Mouse (Mus musculus) urinary bladder, adult 2 months (tissue): ENCODE measurements around the gene Clcn3. TPM values are rescaled to one million over a fixed set of nuclear protein-coding genes. Genes with fewer than 3 reads are reported as not detected.
"Not testable (repeated sequence)": the region's sequence is repeated elsewhere in the genome, so short reads cannot be mapped to it uniquely, and the experiment has no call there.

ENCODE experiments used
- DNase-seq: peaks from one replicate; pipeline ENCODE4 v3.0.0; 2022; ENCODE audit warnings: low spot score
- polyA plus RNA-seq: library from polyadenylated mRNA; depleted of rRNA; stranded (reverse); fragments of >200 nt; gene quantifications from 2 replicates; pipeline ENCODE4 v1.2.3, GENCODE M21; 2012; rRNA removed

The Clcn3 gene
- 21.5 and 22.7 TPM in 2 replicates for polyA plus RNA-seq

DNA sequence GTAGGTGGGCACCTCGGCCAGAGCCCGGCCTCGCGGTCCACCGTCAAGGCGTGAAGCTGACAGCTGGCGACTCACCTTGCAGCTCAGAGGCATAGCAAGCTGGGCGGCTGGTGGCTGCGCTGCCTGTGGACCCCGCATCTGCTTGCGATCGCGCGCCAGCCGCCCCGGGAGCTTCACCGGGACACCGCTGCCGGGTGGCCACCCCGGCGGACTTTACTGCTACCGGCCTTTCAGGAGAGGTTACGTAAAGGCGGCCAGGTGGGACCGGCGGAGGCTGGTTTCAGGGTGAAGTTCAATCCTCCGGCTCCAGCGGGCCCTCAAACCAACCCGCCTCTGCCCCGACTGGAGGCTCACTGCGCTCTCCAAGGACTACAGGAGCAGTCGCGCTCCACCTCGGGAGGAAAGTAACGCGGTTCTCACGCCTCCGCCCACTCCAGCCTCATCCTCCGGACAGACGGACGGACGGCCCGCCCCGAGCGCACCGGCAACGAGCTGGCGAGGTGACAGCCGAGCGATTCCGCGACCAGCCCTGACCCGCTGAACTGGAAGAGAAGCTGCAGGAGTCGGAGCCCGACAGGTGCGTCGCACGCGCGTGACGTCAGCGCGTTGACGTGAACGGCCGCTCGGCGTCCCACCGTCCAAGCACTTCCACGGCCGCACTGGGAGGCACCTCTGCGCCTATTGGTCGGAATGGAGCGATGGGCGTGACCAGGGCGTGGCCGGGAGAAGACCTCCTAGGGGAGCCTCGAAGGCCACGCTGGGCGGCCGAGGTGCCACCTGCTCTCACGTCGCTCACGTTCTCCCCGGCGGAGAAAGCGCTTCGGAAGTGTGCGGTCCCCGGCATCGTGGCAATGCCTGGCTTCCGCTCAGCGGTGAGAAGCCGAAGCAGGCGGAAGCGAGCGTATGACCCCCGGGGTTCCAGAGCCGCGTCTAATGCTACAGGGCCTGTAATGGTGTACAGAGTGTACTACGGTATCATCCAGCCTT is at the start of gene Clcn3:
Gene Clcn3, minus strand, starts transcription at position 600 of the 987 bp plus-strand sequence.
- peak; percentile 93 for DNase-seq

- DNase-seq = no peak
Observed at GRCm38 (mm10) chr8:60996468-60996867, 13.4 kb upstream of the Clcn3 start.

DNA sequence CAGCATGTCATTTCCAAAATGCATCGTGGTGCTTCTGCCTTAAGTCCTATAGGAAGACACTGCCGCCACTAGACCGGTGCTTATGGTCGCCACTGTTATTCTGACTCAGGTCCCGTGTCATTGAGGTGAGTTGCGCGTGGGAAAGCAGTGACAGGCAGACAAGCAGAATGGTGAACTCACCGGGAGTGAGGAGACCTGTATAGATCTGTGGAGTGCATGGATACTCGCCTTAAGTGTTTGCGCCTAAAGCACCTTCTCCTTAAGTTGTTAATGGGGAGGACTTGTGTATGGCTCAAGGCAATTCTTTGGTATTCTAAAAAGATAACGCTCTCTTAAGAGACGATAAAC is 10.5 kb upstream of the Clcn3 start:
- DNase-seq = no peak

DNA sequence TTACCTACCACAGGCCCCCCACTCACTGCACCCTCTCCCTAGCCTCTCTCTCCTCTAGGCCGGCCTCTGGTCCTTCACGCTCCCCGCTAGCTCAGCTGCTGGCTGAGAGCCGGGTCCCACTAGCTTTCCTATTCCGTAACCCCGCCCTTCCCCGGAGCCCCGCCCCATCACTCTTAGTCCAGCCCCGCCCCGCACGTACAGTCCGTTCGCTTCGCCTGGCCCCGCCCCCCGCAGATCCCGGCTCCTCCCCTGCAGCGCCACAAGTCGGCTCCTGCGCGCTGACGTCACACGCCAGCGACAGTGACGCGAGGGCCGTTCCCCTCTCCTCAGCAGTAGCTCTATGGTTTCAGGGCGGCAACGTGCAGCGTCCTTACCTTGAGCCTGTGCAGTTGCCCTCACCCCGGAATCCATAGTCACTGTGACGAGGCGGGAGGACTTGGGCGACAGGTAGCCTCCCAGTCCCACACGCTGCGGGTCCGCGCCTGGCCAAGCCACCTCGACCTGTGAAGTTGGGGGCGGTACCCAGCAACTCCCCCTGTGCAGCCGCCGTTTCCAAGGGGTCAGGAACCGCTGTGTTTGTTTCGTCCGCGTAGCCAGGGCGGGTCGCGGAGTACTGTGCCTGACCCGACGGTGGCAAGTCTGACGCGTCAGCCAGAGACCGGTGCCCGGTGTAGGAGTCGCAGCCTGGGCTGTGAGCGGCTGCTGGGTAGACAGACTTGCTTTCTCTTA is 10.0 kb upstream of the Clcn3 start, which contains the start of gene Nek1:
Gene Nek1, plus strand, starts transcription at position 286 of the 729 bp plus-strand sequence.
- DNase-seq = peak; percentile 88

DNA sequence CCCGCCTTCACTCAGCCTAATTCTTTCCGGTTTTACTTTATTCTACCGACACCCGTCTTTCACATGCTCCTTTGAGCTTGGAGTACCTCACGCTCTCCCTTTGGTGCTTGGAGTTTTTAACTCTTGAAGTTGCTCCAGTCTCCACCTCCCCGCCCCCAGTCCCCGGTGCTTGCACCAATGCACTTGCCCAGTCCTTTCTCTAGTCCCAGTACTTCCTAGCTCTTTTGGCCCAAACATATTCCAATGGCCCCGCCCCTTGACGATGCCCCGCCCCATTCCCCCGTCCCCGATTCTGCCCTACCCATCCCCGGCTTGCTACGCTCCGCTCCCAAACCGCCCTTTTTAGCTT is 9.4 kb upstream of the Clcn3 start:
- no peak for DNase-seq

DNA sequence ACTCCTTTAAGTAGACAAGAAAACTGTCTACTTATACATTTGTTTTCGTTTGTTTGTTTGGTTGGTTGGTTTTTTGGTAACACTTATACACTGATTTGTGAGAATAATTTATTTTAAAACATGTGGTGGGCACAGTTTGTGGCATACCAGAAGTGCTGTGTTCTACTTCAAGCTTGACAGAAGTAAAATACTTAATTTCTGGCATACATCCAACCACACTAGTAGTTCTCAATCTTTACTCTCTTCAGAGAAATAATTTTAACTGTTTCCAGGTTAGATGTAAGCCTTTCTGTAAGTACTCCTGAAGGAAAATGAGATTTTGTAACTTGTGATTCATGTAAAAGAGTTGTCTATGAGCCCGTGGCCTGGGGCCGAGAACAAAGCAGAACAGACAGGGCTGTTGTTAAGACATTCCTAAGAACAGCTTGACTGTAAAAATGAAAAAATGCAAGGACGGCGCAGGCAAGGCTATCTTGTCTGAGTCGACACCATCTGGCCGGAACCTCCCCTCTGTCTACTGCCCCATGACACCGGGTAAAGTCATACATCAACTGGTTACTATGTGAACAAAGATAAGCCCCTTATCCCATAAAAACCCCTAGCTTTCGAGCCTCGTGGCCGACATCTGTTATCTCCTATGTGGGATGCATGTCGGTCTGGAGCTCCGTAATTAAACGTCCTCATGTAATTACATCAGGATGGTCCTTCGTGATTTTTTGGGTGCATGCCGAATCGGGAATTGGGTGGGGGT is 1.3 kb upstream of the Clcn3 start:
- DNase-seq = not testable (repeated sequence)

DNA sequence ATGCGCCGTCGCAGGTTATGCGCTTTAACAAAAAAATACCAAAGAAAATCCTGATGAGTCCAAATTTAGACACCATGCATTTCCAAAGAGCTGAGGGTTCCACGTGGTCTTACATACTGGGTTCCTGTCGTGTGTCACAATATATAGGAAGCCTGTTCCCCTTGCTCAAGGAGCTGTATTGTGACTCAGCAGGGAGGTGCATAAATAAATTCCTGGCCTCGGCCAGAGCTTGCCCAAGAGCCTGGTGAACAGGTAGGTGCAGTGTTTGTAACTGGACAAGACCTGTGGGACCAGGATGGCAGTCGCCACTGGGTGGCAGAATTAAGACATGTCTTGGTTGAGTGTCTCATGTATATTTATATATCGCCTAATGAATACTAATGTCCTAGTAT is 584 bp upstream of the Clcn3 start:
- peak; percentile 38 for DNase-seq

GRCm38 (mm10) chr8:60981388-60981787 is 1.7 kb downstream of the Clcn3 start:
- no peak for DNase-seq

- DNase-seq = no peak
Observed at GRCm38 (mm10) chr8:60978496-60978895, 4.6 kb downstream of the Clcn3 start.

DNA sequence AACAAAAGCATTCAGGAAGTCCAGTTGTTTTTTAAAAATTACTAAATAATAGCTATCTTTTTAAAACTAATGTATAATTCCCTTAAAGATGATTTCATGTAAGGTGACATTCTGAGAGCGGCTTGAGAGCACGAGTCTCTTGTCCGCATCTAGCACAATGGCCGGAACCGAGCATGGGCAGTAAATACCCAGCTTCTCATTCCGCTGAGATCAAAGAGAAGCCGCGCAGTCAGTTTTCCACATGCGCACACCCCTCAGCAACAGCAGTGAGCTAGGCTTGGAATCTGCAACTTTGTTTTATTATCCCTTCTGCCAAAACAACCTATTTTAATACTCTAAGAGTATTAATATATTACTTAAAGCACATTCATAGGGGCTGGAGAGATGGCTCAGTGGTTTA is 6.3 kb downstream of the Clcn3 start:
- no peak for DNase-seq

DNA sequence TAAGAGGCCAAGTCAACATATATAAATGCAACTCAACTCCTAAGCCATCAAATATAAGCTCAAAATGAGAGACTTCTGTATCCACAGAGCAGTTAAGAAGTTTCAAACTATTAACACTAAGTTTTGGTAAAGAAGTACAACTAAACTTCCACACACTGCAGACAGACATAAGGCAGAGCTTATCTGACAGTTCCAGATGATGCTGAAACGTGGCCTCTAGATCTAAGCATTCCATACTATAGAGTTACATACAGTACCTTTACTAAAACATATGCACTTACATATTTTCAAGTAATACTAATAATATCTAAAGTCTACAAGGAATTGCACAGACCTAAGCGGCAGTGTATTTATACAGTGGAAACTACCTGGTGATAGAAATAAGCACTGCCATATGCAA is 8.3 kb downstream of the Clcn3 start:
- no peak for DNase-seq

DNA sequence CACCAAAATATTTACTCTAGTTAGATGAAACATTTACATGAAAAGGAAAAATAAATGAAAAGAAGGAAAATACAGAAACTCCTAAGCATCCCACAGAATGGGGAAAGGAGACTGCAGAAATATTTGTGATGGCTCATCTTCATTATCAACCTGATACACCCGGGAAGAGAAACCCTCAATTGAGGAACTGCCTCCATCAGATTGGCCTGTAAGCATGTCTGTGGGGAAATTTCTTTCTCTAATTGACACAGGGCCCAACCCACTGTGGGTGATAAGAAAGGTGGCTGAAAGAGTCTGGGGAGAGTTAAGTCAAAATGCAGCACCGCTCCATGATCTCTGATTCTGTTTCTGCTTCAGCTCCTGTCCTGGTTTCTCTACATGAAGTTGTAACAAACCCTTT is 9.7 kb downstream of the Clcn3 start:
- no peak for DNase-seq

- DNase-seq = no peak
Observed at GRCm38 (mm10) chr8:60971808-60972207, 11.3 kb downstream of the Clcn3 start.

DNA sequence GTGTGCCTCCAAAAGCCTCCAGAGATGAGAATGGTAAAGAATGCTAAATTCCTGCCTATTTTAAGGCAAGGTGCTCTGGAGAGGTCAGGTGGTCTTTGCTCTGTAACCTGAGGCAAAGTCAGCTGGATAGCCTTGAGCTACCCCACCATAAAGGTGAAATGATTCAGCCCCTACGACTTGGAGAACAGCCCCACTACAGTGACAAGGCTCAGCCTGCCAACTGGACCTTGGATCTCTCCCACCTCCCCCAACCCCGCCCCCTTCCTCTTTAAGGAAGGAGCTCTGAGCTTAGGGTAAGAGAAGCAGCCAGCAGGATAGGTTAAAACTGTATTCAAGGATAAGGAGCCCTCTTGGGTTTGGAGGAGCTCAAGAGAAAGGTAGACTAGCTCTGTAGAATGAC is 14.0 kb downstream of the Clcn3 start:
- no peak for DNase-seq

DNA sequence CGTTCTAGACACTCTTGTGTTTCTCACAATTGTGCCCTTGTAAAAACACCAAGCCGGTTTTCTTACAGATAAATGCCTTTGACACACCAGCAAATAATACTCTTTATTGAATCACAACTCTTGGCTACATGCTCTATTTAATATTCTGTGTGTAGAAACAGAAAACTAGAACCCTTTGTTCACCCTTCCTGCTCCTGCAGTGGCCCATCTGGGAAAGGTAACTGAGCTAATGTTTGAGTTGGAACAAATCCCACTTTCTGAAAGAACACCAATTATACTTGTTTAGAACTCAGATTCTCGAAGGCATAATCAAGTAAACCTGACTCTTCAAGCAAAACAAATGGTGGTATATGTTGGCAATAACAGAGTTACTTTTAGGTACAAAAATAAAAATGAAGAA is 17.4 kb downstream of the Clcn3 start:
- DNase-seq = no peak

- no peak for DNase-seq
Observed at GRCm38 (mm10) chr8:60965306-60965705, 17.8 kb downstream of the Clcn3 start.

- no peak for DNase-seq
Observed at GRCm38 (mm10) chr8:60964518-60964917, 18.6 kb downstream of the Clcn3 start.

- DNase-seq = no peak
Observed at GRCm38 (mm10) chr8:60963931-60964330, 19.2 kb downstream of the Clcn3 start.

DNA sequence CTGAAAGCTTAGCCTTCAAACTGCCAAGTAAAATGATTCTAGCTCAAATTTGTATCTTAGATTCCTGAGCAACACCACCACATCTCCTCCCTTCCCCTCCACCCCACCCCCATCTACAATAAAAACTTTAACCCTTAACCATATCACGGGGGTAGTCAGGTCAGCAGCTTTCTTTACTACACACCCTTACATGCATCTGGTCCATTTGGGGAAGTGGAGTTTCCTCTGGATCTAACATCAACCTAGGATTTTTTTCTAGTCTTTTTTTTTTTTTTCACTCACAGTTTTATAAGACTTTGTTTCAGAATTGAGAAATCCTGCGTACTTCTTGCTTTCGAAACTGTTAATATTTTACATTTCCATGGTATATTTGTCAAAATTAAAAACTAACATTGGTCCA is 20.3 kb downstream of the Clcn3 start:
- no peak for DNase-seq

GRCm38 (mm10) chr8:60956847-60957246 is 26.3 kb downstream of the Clcn3 start:
- DNase-seq = no peak

DNA sequence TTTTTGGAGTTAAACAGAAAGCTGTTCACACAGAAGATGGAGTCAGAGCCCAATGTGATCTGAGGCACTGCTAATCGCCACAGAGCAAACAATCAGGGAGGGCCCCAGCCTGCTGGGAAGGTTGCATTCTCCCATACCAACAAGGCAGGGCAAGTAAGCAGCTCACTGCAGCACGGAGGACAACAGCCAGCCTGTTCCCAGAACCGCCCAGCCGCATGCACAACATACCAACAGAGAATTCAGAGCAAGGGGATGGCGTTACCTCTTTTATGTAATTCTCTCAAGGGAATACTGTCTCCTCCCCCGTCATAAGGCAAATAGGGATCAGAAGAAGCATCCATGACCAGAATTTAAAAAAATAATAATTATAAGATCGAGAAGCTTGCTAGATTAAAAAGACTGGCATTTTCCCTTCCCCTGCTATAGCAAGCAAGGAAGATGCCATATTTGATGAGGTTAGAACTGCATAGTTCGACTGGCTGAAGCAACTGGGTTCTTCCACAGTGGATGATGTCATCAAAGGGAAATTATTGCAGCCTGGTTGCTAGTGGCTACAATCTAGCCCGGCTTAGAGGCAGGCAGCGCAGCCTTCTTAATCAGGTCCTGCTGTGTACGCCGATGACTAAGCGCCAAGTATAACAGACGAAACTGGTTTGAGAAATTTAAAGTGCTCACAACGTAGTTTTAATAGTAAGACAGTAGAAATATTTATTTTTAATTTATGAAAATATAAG is 28.7 kb downstream of the Clcn3 start:
- DNase-seq = peak; percentile 38

DNA sequence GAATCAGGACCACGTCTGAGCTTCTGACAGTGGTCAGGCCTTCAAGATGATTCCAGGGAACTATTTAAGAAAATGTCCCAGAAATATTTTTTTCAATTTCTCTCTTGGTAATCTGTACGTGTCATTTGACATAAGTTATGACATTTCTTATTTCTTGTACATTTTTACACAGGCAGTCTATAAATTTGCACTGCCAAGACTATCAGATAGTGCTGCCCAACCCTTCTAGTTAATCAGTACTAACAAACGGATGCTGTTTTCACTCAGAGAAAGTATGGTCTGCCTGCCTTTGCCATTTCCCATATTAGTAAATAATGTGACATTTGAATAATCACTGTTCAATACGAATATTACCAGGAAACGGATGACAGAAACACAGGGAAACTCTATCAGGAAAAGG is 30.3 kb downstream of the Clcn3 start:
- DNase-seq = no peak
